Comparison of ENCODE assay signal across 21 mouse cellular contexts in the genomic region with DNA sequence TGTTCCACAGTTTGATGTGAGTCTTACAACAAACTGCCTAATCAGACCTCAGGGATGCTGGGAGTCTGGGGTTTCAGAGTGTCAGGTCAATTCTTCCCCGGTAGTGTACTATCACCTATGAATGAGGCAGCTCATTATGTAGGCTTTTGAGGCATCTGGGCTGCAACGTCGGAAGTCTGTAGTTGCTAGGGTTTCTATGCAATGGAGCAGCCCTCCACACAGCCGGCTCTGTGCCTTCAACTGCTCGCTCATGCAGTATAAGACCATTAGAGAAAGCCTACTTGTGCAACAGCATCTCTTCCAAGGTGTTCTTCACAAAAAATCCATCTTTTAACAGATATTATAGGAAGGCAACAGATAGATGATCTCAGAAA.
DNase-seq lines count a peak whose midpoint lies in the region; ATAC-seq and TF ChIP-seq lines count a peak whose summit lies in the region.
"Had no signal": no experiment of that assay in that cellular context is flagged by ENCODE, and none has a peak within 500 bp of the region (broad histone marks: within the 10 kb centered on the region; RNA-seq: fewer than 3 reads in every experiment).

No protein-coding gene starts in this region.

- ATAC-seq in forebrain, embryonic 15.5 days (replicated peaks) = no peak; the same call in 1 of the 2 replicates
- ATAC-seq in midbrain, embryonic 14.5 days (ENCODE audit: low FRiP score, low TSS enrichment) = no peak
- no peak for ATAC-seq in intestine, postnatal 0 days
- ATAC-seq: activated CD4-positive, CD25-positive, alpha-beta regulatory T cell, adult 4 months; liver, embryonic 12.5 days; Patski had no signal

- peak; percentile 11 for DNase-seq in layer of hippocampus, adult 11-12 months (ENCODE audit: low spot score)
- DNase-seq in layer of hippocampus, postnatal 36 days = no peak
- DNase-seq in brain, embryonic 14.5 days (ENCODE audit: low read depth) = peak; percentile 62
- DNase-seq in midbrain, embryonic 14.5 days = peak; percentile 40
- no peak for DNase-seq in gastrocnemius, adult 8-10 months (ENCODE audit: low spot score in 2 of 2)
- DNase-seq: adrenal gland, postnatal 14 days; cerebellum, adult 2 months; gastrocnemius, postnatal 10 days; heart, adult 2 months; kidney, adult 8-10 months; kidney, postnatal 36 days; lung, embryonic 14.5 days; thymus, postnatal 4 days had no signal

- no peaks in the 10 kb centered on the region for H3K36me3 ChIP-seq in forebrain, embryonic 15.5 days
- H3K36me3 ChIP-seq in midbrain, embryonic 14.5 days (ENCODE audit: control insufficient read depth, insufficient read depth, low read length) = no peaks in the 10 kb centered on the region
- no peaks in the 10 kb centered on the region for H3K36me3 ChIP-seq in intestine, postnatal 0 days (ENCODE audit: control insufficient read depth, insufficient read depth)
- H3K36me3 ChIP-seq: embryonic facial prominence, embryonic 13.5 days; liver, embryonic 12.5 days; neural tube, embryonic 13.5 days had no signal

- H3K4me1 ChIP-seq in forebrain, embryonic 15.5 days = peaks cover 28% of the 10 kb centered on the region
- peaks cover 13% of the 10 kb centered on the region for H3K4me1 ChIP-seq in midbrain, embryonic 14.5 days (ENCODE audit: control insufficient read depth, insufficient read depth, low read length)
- H3K4me1 ChIP-seq in intestine, postnatal 0 days (replicated peaks; ENCODE audit: control insufficient read depth, insufficient read depth, low read length) = no peaks in the 10 kb centered on the region
- H3K4me1 ChIP-seq: embryonic facial prominence, embryonic 13.5 days had no signal

- H3K9me3 ChIP-seq in forebrain, embryonic 15.5 days = no peaks in the 10 kb centered on the region
- H3K9me3 ChIP-seq in midbrain, embryonic 14.5 days (ENCODE audit: control insufficient read depth, low read length) = no peaks in the 10 kb centered on the region
- no peaks in the 10 kb centered on the region for H3K9me3 ChIP-seq in intestine, postnatal 0 days (ENCODE audit: control insufficient read depth)
- H3K9me3 ChIP-seq: embryonic facial prominence, embryonic 13.5 days; liver, embryonic 12.5 days; neural tube, embryonic 13.5 days had no signal

- TF ChIP-seq POLR2A in brain, embryonic 14.5 days (IDR thresholded peaks at IDR 0.05; ENCODE audit: borderline replicate concordance, extremely low read depth, insufficient read depth, insufficient read length, poor library complexity, severe bottlenecking) = no peak

- H3K27me3 ChIP-seq in forebrain, embryonic 15.5 days = no peaks in the 10 kb centered on the region
- H3K27me3 ChIP-seq in midbrain, embryonic 14.5 days (ENCODE audit: control insufficient read depth, insufficient read depth, low read length) = no peaks in the 10 kb centered on the region
- no peaks in the 10 kb centered on the region for H3K27me3 ChIP-seq in intestine, postnatal 0 days (replicated peaks; ENCODE audit: control insufficient read depth, insufficient read depth, low read length)
- H3K27me3 ChIP-seq: embryonic facial prominence, embryonic 13.5 days; liver, embryonic 12.5 days; neural tube, embryonic 13.5 days; Patski had no signal

- TF ChIP-seq CTCF in brain, embryonic 14.5 days (IDR thresholded peaks at IDR 0.05; ENCODE audit: borderline replicate concordance, extremely low read depth, insufficient read depth, insufficient read length) = no peak
- TF ChIP-seq CTCF in intestine, postnatal 0 days (IDR thresholded peaks at IDR 0.05; ENCODE audit: low read depth) = no peak

- no peak overlapping the region for H3K9ac ChIP-seq in forebrain, embryonic 15.5 days (replicated peaks)
- H3K9ac ChIP-seq in midbrain, embryonic 14.5 days (replicated peaks; ENCODE audit: low read length) = no peak overlapping the region
- no peak overlapping the region for H3K9ac ChIP-seq in intestine, postnatal 0 days (ENCODE audit: low read depth, low read length)
- H3K9ac ChIP-seq: embryonic facial prominence, embryonic 13.5 days; liver, embryonic 12.5 days; lung, embryonic 14.5 days; neural tube, embryonic 13.5 days had no signal

- no peak overlapping the region for H3K4me3 ChIP-seq in forebrain, embryonic 15.5 days
- H3K4me3 ChIP-seq in midbrain, embryonic 14.5 days (replicated peaks; ENCODE audit: low read depth, low read length) = no peak overlapping the region
- H3K4me3 ChIP-seq in intestine, postnatal 0 days (ENCODE audit: low read depth, low read length) = no peak overlapping the region
- H3K4me3 ChIP-seq: embryonic facial prominence, embryonic 13.5 days; heart, adult 2 months; liver, embryonic 12.5 days; neural tube, embryonic 13.5 days had no signal

- WGBS in forebrain, embryonic 15.5 days = 25% methylated on average over 5 of the region's 5 CpGs
- 13% methylated on average over 5 of the region's 5 CpGs for WGBS in midbrain, embryonic 14.5 days
- 44% methylated on average over 5 of the region's 5 CpGs for WGBS in intestine, postnatal 0 days

- no peak overlapping the region for H3K4me2 ChIP-seq in forebrain, embryonic 15.5 days (replicated peaks)
- H3K4me2 ChIP-seq in midbrain, embryonic 14.5 days (ENCODE audit: low read length) = no peak overlapping the region
- H3K4me2 ChIP-seq in intestine, postnatal 0 days (replicated peaks; ENCODE audit: low read depth) = no peak overlapping the region
- H3K4me2 ChIP-seq: embryonic facial prominence, embryonic 13.5 days; liver, embryonic 12.5 days; lung, embryonic 14.5 days; neural tube, embryonic 13.5 days had no signal

- H3K27ac ChIP-seq in forebrain, embryonic 15.5 days (replicated peaks) = peak overlapping the region; percentile 53
- H3K27ac ChIP-seq in midbrain, embryonic 14.5 days (replicated peaks; ENCODE audit: low read depth, low read length) = no peak overlapping the region
- no peak overlapping the region for H3K27ac ChIP-seq in intestine, postnatal 0 days (ENCODE audit: low read depth, low read length)
- H3K27ac ChIP-seq: embryonic facial prominence, embryonic 13.5 days; heart, adult 2 months; liver, embryonic 12.5 days; macrophage had no signal

Comparison
In these comparisons a context has a peak if more than half of its experiments do, and no peak if none do; other contexts are left out.
1. DNase-seq: peak in layer of hippocampus, adult 11-12 months (single experiment), brain, embryonic 14.5 days (single experiment) and midbrain, embryonic 14.5 days (single experiment); none in layer of hippocampus, postnatal 36 days (0 of 2) and gastrocnemius, adult 8-10 months (0 of 2).